Mouse (Mus musculus): Measurements from ENCODE around the gene Fgd6.

GRCm38 (mm10) chr10:94045301-94045700 lies 9.5 kb downstream of the Fgd6 start:
- TF ChIP-seq POLR2A (IDR thresholded peaks at IDR 0.05; ENCODE audit: low read depth, low read length) = no peak
- TF ChIP-seq CTCF (IDR thresholded peaks at IDR 0.05; ENCODE audit: extremely low read depth, insufficient read depth, insufficient read length, insufficient replicate concordance) = no peak

Data from spleen, adult 2 months (tissue).